In the genomic region with DNA sequence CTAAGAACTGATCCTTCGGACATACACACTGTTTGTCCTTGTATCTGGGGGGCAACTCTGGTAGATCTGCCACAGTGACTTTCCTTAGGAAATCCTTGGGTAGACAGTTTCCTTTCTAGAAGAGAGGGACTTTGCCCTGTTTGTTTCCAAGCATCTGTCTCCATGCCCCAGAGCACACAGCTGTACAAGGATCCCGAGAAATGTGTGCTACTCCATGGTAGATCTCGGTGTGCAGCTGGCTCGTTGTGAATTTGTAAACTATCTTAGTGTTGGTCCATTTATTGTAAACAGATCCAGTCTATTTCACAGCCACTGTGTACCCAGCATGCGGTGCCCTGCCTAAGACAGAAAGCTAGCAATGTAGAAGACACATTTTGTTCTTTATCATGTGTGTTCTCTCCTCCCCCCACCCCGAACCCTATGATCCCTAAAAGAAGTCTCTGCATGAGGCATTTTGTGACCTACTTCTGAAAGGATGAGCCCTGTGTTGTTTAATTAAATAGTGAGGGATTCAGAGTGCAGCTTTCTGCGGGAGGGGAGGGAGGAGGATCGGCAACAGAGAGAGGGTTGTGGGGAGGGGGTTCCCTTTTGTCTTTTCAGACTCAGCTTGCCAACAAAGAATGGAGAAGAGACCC, we compare ENCODE assay signal across 21 mouse cellular contexts.
DNase-seq lines count a peak whose midpoint lies in the region; ATAC-seq and TF ChIP-seq lines count a peak whose summit lies in the region.
"Had no signal": no experiment of that assay in that cellular context is flagged by ENCODE, and none has a peak within 500 bp of the region (broad histone marks: within the 10 kb centered on the region; RNA-seq: fewer than 3 reads in every experiment).

No protein-coding gene starts in this region.

- H3K9me3 ChIP-seq in forebrain, postnatal 0 days (ENCODE audit: low read length): no peaks in the 10 kb centered on the region
- no peaks in the 10 kb centered on the region for H3K9me3 ChIP-seq in forebrain, embryonic 16.5 days (ENCODE audit: control insufficient read depth, low read length)
- no peaks in the 10 kb centered on the region for H3K9me3 ChIP-seq in hindbrain, postnatal 0 days (ENCODE audit: low read length)
- no peaks in the 10 kb centered on the region for H3K9me3 ChIP-seq in midbrain, postnatal 0 days (ENCODE audit: low read length)
- H3K9me3 ChIP-seq: embryonic facial prominence, embryonic 12.5 days; forebrain, embryonic 12.5 days; limb, embryonic 13.5 days; liver, embryonic 12.5 days had no signal

- no peak overlapping the region for H3K4me3 ChIP-seq in forebrain, postnatal 0 days (ENCODE audit: low read depth, low read length)
- no peak overlapping the region for H3K4me3 ChIP-seq in forebrain, embryonic 16.5 days (replicated peaks; ENCODE audit: low read length)
- no peak overlapping the region for H3K4me3 ChIP-seq in hindbrain, postnatal 0 days (ENCODE audit: low read length)
- no peak overlapping the region for H3K4me3 ChIP-seq in midbrain, postnatal 0 days (ENCODE audit: low read depth, low read length)
- H3K4me3 ChIP-seq: embryonic facial prominence, embryonic 12.5 days; forebrain, embryonic 12.5 days; limb, embryonic 13.5 days; liver, embryonic 12.5 days; megakaryocyte, embryonic 14.5 days had no signal

- H3K4me2 ChIP-seq in forebrain, postnatal 0 days (ENCODE audit: low read depth): no peak overlapping the region
- no peak overlapping the region for H3K4me2 ChIP-seq in forebrain, embryonic 16.5 days (ENCODE audit: low read length)
- H3K4me2 ChIP-seq in hindbrain, postnatal 0 days (ENCODE audit: low read depth, low read length): no peak overlapping the region
- H3K4me2 ChIP-seq in midbrain, postnatal 0 days (ENCODE audit: low read depth, low read length, poor library complexity, severe bottlenecking): no peak overlapping the region
- H3K4me2 ChIP-seq: embryonic facial prominence, embryonic 12.5 days; forebrain, embryonic 12.5 days; heart, embryonic 11.5 days; limb, embryonic 13.5 days; liver, embryonic 12.5 days had no signal

- peaks cover 7% of the 10 kb centered on the region for H3K4me1 ChIP-seq in forebrain, postnatal 0 days (ENCODE audit: insufficient read depth)
- H3K4me1 ChIP-seq in forebrain, embryonic 16.5 days (replicated peaks; ENCODE audit: control insufficient read depth, insufficient read depth, low read length): no peaks in the 10 kb centered on the region
- peaks cover 25% of the 10 kb centered on the region for H3K4me1 ChIP-seq in hindbrain, postnatal 0 days (ENCODE audit: insufficient read depth, low read length)
- H3K4me1 ChIP-seq in midbrain, postnatal 0 days (ENCODE audit: insufficient read depth, low read length): peaks cover 14% of the 10 kb centered on the region; the same call in 1 of the 2 replicates
- H3K4me1 ChIP-seq: limb, embryonic 13.5 days; liver, embryonic 12.5 days; megakaryocyte, embryonic 14.5 days had no signal

- H3K27me3 ChIP-seq in forebrain, postnatal 0 days (ENCODE audit: insufficient read depth, low read length): no peaks in the 10 kb centered on the region
- H3K27me3 ChIP-seq in forebrain, embryonic 16.5 days (replicated peaks; ENCODE audit: control insufficient read depth, insufficient read depth, low read length): no peaks in the 10 kb centered on the region
- no peaks in the 10 kb centered on the region for H3K27me3 ChIP-seq in hindbrain, postnatal 0 days (ENCODE audit: insufficient read depth, low read length)
- no peaks in the 10 kb centered on the region for H3K27me3 ChIP-seq in midbrain, postnatal 0 days (ENCODE audit: insufficient read depth, low read length)
- H3K27me3 ChIP-seq: embryonic facial prominence, embryonic 12.5 days; liver, embryonic 12.5 days; megakaryocyte, embryonic 14.5 days had no signal

- no peak for TF ChIP-seq CTCF in forebrain, postnatal 0 days (IDR thresholded peaks at IDR 0.05; ENCODE audit: low read depth)
- TF ChIP-seq CTCF in hindbrain, postnatal 0 days (IDR thresholded peaks at IDR 0.05; ENCODE audit: low read depth): no peak
- no peak for TF ChIP-seq CTCF in midbrain, postnatal 0 days (IDR thresholded peaks at IDR 0.05)

- no peak for DNase-seq in forebrain, postnatal 0 days
- DNase-seq in kidney, adult 9 months: peak; percentile 13
- no peak for DNase-seq in kidney, postnatal 4 days
- peak; percentile 13 for DNase-seq in hindbrain, postnatal 0 days (ENCODE audit: low spot score)
- DNase-seq in midbrain, postnatal 0 days (ENCODE audit: low spot score): no peak
- no peak for DNase-seq in right cerebral cortex, postnatal 25 days
- no peak for DNase-seq in left cerebral cortex, adult 8-10 months (ENCODE audit: low spot score in 2 of 2)
- DNase-seq: adrenal gland, postnatal 10 days; cerebellum, adult 2 months; cerebellum, postnatal 25 days; kidney, adult 11 months; kidney, postnatal 10 days; lung, adult 2 months; thymus, postnatal 36 days had no signal

- H3K27ac ChIP-seq in forebrain, postnatal 0 days (ENCODE audit: low read depth, low read length): no peak overlapping the region
- no peak overlapping the region for H3K27ac ChIP-seq in forebrain, embryonic 16.5 days (ENCODE audit: low read length)
- peak overlapping the region; percentile 36; the same call in 1 of the 2 replicates for H3K27ac ChIP-seq in hindbrain, postnatal 0 days
- H3K27ac ChIP-seq in midbrain, postnatal 0 days (ENCODE audit: low read depth, low read length): 0 out of 2 replicates have a peak overlapping the region, but pooled peaks have one; percentile 7
- H3K27ac ChIP-seq: embryonic facial prominence, embryonic 12.5 days; forebrain, embryonic 12.5 days; limb, embryonic 13.5 days; liver, embryonic 12.5 days had no signal

- 0 out of 2 replicates have a peak, but pooled peaks have one; percentile 3 for ATAC-seq in forebrain, postnatal 0 days
- no peak for ATAC-seq in forebrain, embryonic 16.5 days
- ATAC-seq in hindbrain, postnatal 0 days: peak; percentile 42; the same call in 1 of the 2 replicates
- ATAC-seq in midbrain, postnatal 0 days (ENCODE audit: low FRiP score): no peak
- ATAC-seq: liver, embryonic 12.5 days had no signal

- H3K36me3 ChIP-seq in forebrain, postnatal 0 days (ENCODE audit: insufficient read depth): no peaks in the 10 kb centered on the region
- H3K36me3 ChIP-seq in forebrain, embryonic 16.5 days (ENCODE audit: control insufficient read depth, insufficient read depth): no peaks in the 10 kb centered on the region
- no peaks in the 10 kb centered on the region for H3K36me3 ChIP-seq in hindbrain, postnatal 0 days (ENCODE audit: insufficient read depth, low read length)
- H3K36me3 ChIP-seq in midbrain, postnatal 0 days (ENCODE audit: insufficient read depth, low read length): no peaks in the 10 kb centered on the region
- H3K36me3 ChIP-seq: embryonic facial prominence, embryonic 12.5 days; forebrain, embryonic 12.5 days; limb, embryonic 13.5 days; liver, embryonic 12.5 days had no signal

- WGBS in forebrain, postnatal 0 days: 26% methylated on average over 8 of the region's 8 CpGs
- 28% methylated on average over 8 of the region's 8 CpGs for WGBS in forebrain, embryonic 16.5 days
- 23% methylated on average over 8 of the region's 8 CpGs for WGBS in hindbrain, postnatal 0 days
- WGBS in midbrain, postnatal 0 days: 24% methylated on average over 8 of the region's 8 CpGs

- no peak overlapping the region for H3K9ac ChIP-seq in forebrain, postnatal 0 days
- no peak overlapping the region for H3K9ac ChIP-seq in forebrain, embryonic 16.5 days (replicated peaks; ENCODE audit: low read depth, low read length)
- no peak overlapping the region for H3K9ac ChIP-seq in hindbrain, postnatal 0 days (replicated peaks; ENCODE audit: low read length)
- H3K9ac ChIP-seq in midbrain, postnatal 0 days (replicated peaks; ENCODE audit: low read length, poor library complexity, severe bottlenecking): no peak overlapping the region
- H3K9ac ChIP-seq: embryonic facial prominence, embryonic 12.5 days; forebrain, embryonic 12.5 days; limb, embryonic 13.5 days; liver, embryonic 12.5 days had no signal

Comparison
In these comparisons a context has a peak if more than half of its experiments do, and no peak if none do; other contexts are left out.
1. ATAC-seq: peak in forebrain, postnatal 0 days (single experiment) and hindbrain, postnatal 0 days (single experiment); none in forebrain, embryonic 16.5 days (single experiment) and midbrain, postnatal 0 days (single experiment).
2. DNase-seq: peak in kidney, adult 9 months (single experiment) and hindbrain, postnatal 0 days (single experiment); none in forebrain, postnatal 0 days (single experiment), kidney, postnatal 4 days (0 of 2), midbrain, postnatal 0 days (single experiment), right cerebral cortex, postnatal 25 days (single experiment) and left cerebral cortex, adult 8-10 months (0 of 2).
3. H3K27ac ChIP-seq: peak in hindbrain, postnatal 0 days (single experiment) and midbrain, postnatal 0 days (single experiment); none in forebrain, postnatal 0 days (single experiment) and forebrain, embryonic 16.5 days (single experiment).